Mouse (Mus musculus): ENCODE measurements around the gene Akirin2. TPM values are rescaled to one million over a fixed set of nuclear protein-coding genes. Genes with fewer than 3 reads are reported as not detected.

The Akirin2 gene
- polyA plus RNA-seq, 1 experiment from 2014 or later, result 32.2 TPM

DNA sequence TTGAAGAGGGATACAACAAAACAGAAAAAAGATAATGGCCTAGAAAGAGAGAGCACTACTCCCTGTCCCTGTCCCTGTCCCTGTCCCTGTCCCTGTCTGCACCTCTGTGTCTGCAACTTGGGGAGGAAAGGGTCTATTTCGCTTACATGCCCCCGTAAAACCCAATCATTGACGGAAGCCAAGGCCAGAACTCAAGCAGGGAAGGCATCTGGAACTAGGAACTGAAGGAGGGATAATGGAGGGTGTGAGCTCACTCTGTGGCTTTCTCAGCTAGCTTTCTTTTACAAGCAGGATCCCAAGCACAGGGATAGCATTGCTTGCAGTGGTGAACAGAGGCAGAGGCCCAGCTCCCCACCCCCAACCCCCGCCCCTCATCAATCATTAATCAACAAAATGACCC is 21.4 kb upstream of the Akirin2 start:
- H3K4me1 ChIP-seq (replicated peaks; ENCODE audit: control insufficient read depth, insufficient read depth, low read length), result no peaks in the 10 kb centered on the region
- H3K27me3 ChIP-seq (replicated peaks; ENCODE audit: control insufficient read depth, insufficient read depth, low read length), result no peaks in the 10 kb centered on the region
- H3K4me3 ChIP-seq (ENCODE audit: low read depth, low read length), result no peak overlapping the region
- H3K27ac ChIP-seq (ENCODE audit: low read depth, low read length), result no peak overlapping the region
- 44% methylated on average over 4 of the region's 4 CpGs for WGBS
- no peak overlapping the region for H3K9ac ChIP-seq (ENCODE audit: low read depth, low read length)
- H3K4me2 ChIP-seq (replicated peaks; ENCODE audit: low read depth), result no peak overlapping the region
- no peak for TF ChIP-seq CTCF (IDR thresholded peaks at IDR 0.05; ENCODE audit: low read depth)
- no peaks in the 10 kb centered on the region for H3K36me3 ChIP-seq (ENCODE audit: control insufficient read depth, insufficient read depth)
- H3K9me3 ChIP-seq (ENCODE audit: control insufficient read depth), result no peaks in the 10 kb centered on the region
- no peak for ATAC-seq

DNA sequence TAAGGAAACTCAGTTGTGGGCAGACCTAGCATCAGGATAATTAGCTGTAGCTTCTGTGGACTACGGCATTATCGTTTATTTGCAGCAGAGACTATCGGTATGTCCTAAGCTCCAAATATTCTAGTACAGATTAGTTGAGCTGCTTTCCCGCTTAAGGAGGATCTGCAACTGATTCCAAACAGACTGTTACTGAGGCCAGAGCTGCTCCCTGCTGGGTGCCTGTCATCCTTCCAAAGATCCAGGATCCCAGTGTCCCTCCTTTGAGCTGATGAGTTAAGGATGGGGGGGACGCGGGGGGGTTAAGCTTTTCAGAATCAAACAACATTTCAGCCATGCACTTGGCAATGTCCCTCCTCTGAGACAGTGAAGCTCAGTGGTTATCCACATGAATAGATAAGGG is 20.8 kb upstream of the Akirin2 start:
- Histone ChIP-seq H3K27ac (ENCODE audit: low read depth, low read length) (no peak overlapping the region), H3K9ac (ENCODE audit: low read depth, low read length) (no peak overlapping the region), H3K27me3 (replicated peaks; ENCODE audit: control insufficient read depth, insufficient read depth, low read length) (no peaks in the 10 kb centered on the region), H3K36me3 (ENCODE audit: control insufficient read depth, insufficient read depth) (no peaks in the 10 kb centered on the region), H3K9me3 (ENCODE audit: control insufficient read depth) (no peaks in the 10 kb centered on the region), H3K4me1 (replicated peaks; ENCODE audit: control insufficient read depth, insufficient read depth, low read length) (no peaks in the 10 kb centered on the region), H3K4me2 (replicated peaks; ENCODE audit: low read depth) (no peak overlapping the region), H3K4me3 (ENCODE audit: low read depth, low read length) (no peak overlapping the region)
- no peak for ATAC-seq
- TF ChIP-seq CTCF (IDR thresholded peaks at IDR 0.05; ENCODE audit: low read depth), result no peak
- 68% methylated on average over 6 of the region's 6 CpGs for WGBS

DNA sequence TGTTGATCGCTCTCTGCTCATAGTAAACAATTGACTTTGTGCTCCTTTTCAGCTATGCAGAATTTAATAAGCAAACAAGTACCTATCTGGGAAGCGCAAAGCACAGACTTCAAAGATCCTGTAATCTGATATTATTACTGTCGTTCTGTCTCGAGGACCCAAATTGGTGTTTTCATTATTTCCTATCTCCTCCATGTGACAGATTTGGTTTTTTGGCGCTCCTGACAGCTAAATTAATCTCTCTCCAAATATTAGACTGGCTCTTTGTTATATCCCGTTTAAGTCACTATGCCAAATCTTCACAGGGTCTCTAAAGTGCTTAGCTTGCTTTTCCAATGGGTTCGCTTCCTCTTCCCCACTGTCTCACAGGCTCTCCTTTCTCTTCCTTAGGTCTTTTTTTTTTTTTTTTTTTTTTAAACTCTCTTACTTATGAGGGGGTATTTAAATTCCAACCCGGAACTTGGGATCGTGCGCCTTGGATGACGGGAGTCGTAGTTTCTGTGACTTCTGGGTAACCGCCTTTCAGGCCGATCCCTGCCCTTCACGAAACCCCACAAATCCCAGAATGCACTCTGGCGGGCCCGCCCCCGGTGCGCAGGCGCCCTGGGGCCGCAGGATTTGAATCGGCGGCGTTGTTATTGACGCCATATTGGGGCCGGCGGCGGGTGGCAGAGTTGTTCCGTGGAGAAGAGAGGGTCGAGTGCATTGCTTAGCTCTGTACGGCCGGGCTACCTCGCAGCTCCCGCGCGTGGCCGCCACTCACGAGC is 573 bp upstream of the Akirin2 start:
- 1% methylated on average over 38 of the region's 38 CpGs for WGBS
- Histone ChIP-seq H3K27ac (ENCODE audit: low read depth, low read length) (peak overlapping the region; percentile 96), H3K4me1 (replicated peaks; ENCODE audit: control insufficient read depth, insufficient read depth, low read length) (peaks cover 2% of the 10 kb centered on the region; the same call in 1 of the 2 replicates), H3K36me3 (ENCODE audit: control insufficient read depth, insufficient read depth) (no peaks in the 10 kb centered on the region), H3K27me3 (replicated peaks; ENCODE audit: control insufficient read depth, insufficient read depth, low read length) (no peaks in the 10 kb centered on the region), H3K4me2 (replicated peaks; ENCODE audit: low read depth) (peak overlapping the region; percentile 77), H3K9me3 (ENCODE audit: control insufficient read depth) (no peaks in the 10 kb centered on the region), H3K4me3 (ENCODE audit: low read depth, low read length) (peak overlapping the region; percentile 90), H3K9ac (ENCODE audit: low read depth, low read length) (peak overlapping the region; percentile 96)
- peak; percentile 93 for ATAC-seq
- TF ChIP-seq CTCF (IDR thresholded peaks at IDR 0.05; ENCODE audit: low read depth), result no peak

DNA sequence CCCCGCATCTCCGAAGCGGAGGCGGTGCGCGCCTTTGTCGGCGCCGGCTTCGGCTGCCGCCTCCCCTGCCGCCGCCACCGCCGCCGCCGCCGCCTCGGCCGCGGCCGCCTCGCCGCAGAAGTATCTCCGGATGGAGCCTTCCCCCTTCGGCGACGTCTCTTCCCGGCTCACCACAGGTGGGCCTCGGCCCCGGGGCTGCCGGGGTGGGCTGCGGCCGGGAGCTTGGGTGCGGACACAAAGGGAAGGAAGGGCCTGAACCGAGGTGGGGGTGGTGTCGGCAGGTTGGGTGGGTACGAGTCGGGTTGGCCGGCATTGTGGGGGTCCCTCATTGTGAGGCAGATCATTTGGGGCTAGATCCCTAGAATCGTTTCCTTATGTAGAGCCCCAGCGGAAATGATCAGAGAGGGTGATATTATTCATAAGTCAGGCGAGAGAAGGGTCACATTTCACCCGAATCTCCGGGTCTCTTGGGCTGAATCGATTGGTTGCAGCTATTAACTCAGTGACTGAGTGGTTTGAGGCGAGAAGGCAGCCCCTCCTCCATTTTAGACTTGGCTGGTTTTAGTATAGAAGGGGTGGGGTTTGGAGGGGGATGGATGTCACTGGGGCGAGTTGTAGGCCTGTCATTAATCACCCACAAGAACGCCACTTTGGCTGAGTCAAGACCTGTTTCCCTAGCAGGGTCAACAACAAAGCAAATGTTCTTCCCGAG is 517 bp downstream of the Akirin2 start:
- Histone ChIP-seq H3K9me3 (ENCODE audit: control insufficient read depth) (no peaks in the 10 kb centered on the region), H3K9ac (ENCODE audit: low read depth, low read length) (peak overlapping the region; percentile 96), H3K4me1 (replicated peaks; ENCODE audit: control insufficient read depth, insufficient read depth, low read length) (peaks cover 3% of the 10 kb centered on the region; the same call in 1 of the 2 replicates), H3K4me3 (ENCODE audit: low read depth, low read length) (peak overlapping the region; percentile 90), H3K4me2 (replicated peaks; ENCODE audit: low read depth) (peak overlapping the region; percentile 77), H3K36me3 (ENCODE audit: control insufficient read depth, insufficient read depth) (no peaks in the 10 kb centered on the region), H3K27me3 (replicated peaks; ENCODE audit: control insufficient read depth, insufficient read depth, low read length) (no peaks in the 10 kb centered on the region), H3K27ac (ENCODE audit: low read depth, low read length) (peak overlapping the region; percentile 96)
- under 1% methylated on average over 49 of the region's 50 CpGs for WGBS
- no peak for TF ChIP-seq CTCF (IDR thresholded peaks at IDR 0.05; ENCODE audit: low read depth)
- peak; percentile 39 for ATAC-seq

DNA sequence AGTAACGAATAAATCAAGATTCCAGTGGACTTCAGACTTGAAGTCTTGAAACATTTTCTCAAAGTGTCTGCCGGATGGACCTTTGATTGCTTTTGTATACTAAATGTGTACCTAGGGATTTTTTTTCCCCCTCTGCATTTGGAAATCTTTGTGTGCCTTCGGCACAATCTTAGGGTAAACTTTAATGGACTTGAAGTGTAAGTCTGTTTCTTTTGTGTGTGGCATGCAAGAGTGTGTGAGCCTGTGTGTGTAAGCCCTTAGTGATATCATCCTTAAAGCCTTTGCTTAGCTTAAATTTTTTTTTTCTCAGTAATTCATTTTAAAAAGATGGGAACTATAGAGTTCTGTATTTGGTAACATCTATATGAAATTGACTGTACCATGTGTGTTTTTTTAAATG is 1.2 kb downstream of the Akirin2 start:
- Histone ChIP-seq H3K4me2 (replicated peaks; ENCODE audit: low read depth) (peak overlapping the region; percentile 77), H3K9me3 (ENCODE audit: control insufficient read depth) (no peaks in the 10 kb centered on the region), H3K9ac (ENCODE audit: low read depth, low read length) (peak overlapping the region; percentile 96; the same call in 1 of the 2 replicates), H3K27me3 (replicated peaks; ENCODE audit: control insufficient read depth, insufficient read depth, low read length) (no peaks in the 10 kb centered on the region), H3K27ac (ENCODE audit: low read depth, low read length) (no peak overlapping the region), H3K36me3 (ENCODE audit: control insufficient read depth, insufficient read depth) (no peaks in the 10 kb centered on the region), H3K4me1 (replicated peaks; ENCODE audit: control insufficient read depth, insufficient read depth, low read length) (peaks cover 3% of the 10 kb centered on the region; the same call in 1 of the 2 replicates), H3K4me3 (ENCODE audit: low read depth, low read length) (peak overlapping the region; percentile 90)
- 1% methylated on average over 3 of the region's 3 CpGs for WGBS
- ATAC-seq, result no peak
- no peak for TF ChIP-seq CTCF (IDR thresholded peaks at IDR 0.05; ENCODE audit: low read depth)

DNA sequence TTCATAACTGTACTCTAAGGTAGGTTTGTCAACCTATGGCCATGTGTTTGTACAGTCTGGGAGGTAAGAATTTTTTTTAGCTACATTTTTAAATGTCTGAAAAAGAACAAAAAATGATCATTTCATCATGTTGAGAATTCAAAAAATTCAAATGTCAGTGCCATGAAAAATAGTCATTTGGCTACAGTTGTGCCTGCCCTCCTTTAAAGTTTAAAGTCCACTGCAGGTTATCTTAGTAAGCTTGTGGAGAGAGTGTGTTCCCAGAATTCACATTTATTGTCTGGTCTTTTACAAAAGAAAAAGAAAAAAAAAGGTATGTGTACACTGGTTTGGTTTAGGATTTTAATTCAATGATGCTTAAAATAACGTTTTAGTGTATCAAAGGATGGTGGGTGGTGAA is 3.9 kb downstream of the Akirin2 start:
- no peak for TF ChIP-seq CTCF (IDR thresholded peaks at IDR 0.05; ENCODE audit: low read depth)
- Histone ChIP-seq H3K4me3 (ENCODE audit: low read depth, low read length) (no peak overlapping the region), H3K4me1 (replicated peaks; ENCODE audit: control insufficient read depth, insufficient read depth, low read length) (peaks cover 3% of the 10 kb centered on the region; the same call in 1 of the 2 replicates), H3K27ac (ENCODE audit: low read depth, low read length) (no peak overlapping the region), H3K9ac (ENCODE audit: low read depth, low read length) (no peak overlapping the region), H3K4me2 (replicated peaks; ENCODE audit: low read depth) (no peak overlapping the region), H3K36me3 (ENCODE audit: control insufficient read depth, insufficient read depth) (no peaks in the 10 kb centered on the region), H3K9me3 (ENCODE audit: control insufficient read depth) (no peaks in the 10 kb centered on the region), H3K27me3 (replicated peaks; ENCODE audit: control insufficient read depth, insufficient read depth, low read length) (no peaks in the 10 kb centered on the region)
- ATAC-seq, result no peak
- 24% methylated on average over 1 of the region's 1 CpGs for WGBS

Data from intestine, postnatal 0 days (tissue).